Mouse (Mus musculus): ENCODE data around the gene Chchd6. TPM values are rescaled to one million over a fixed set of nuclear protein-coding genes. Genes with fewer than 3 reads are reported as not detected.
A peak's percentile ranks its signal among the peaks of the same experiment; 100 is the strongest.

Chchd6 gene
- polyA plus RNA-seq, 1 experiment from 2014 or later = 66.9 TPM

GRCm38 (mm10) chr6:89607999-89608398, 12.5 kb upstream of the Chchd6 start:
- Histone ChIP-seq H3K27ac (replicated peaks; ENCODE audit: low read depth, low read length) (no peak overlapping the region), H3K9me3 (ENCODE audit: control insufficient read depth, low read length) (no peaks in the 10 kb centered on the region), H3K36me3 (ENCODE audit: control insufficient read depth, insufficient read depth, low read length) (no peaks in the 10 kb centered on the region), H3K27me3 (ENCODE audit: control insufficient read depth, insufficient read depth, low read length) (no peaks in the 10 kb centered on the region), H3K4me1 (ENCODE audit: control insufficient read depth, insufficient read depth, low read length) (no peaks in the 10 kb centered on the region), H3K4me2 (ENCODE audit: low read depth, severe bottlenecking) (no peak overlapping the region), H3K4me3 (ENCODE audit: low read depth, low read length) (no peak overlapping the region), H3K9ac (ENCODE audit: low read length) (no peak overlapping the region)
- 51% methylated on average over 4 of the region's 4 CpGs for WGBS
- DNase-seq (ENCODE audit: low spot score) (no peak), ATAC-seq (ENCODE audit: insufficient number of reproducible peaks, low FRiP score, low TSS enrichment, low read depth) (no peak)

- H3K9ac ChIP-seq (ENCODE audit: low read length) = no peak overlapping the region
- DNase-seq (ENCODE audit: low spot score) (no peak), ATAC-seq (ENCODE audit: insufficient number of reproducible peaks, low FRiP score, low TSS enrichment, low read depth) (no peak)
- no peaks in the 10 kb centered on the region for H3K27me3 ChIP-seq (ENCODE audit: control insufficient read depth, insufficient read depth, low read length)
- 76% methylated on average over 3 of the region's 3 CpGs for WGBS
- no peak overlapping the region for H3K4me2 ChIP-seq (ENCODE audit: low read depth, severe bottlenecking)
- no peaks in the 10 kb centered on the region for H3K36me3 ChIP-seq (ENCODE audit: control insufficient read depth, insufficient read depth, low read length)
- no peaks in the 10 kb centered on the region for H3K9me3 ChIP-seq (ENCODE audit: control insufficient read depth, low read length)
- H3K27ac ChIP-seq (replicated peaks; ENCODE audit: low read depth, low read length) = no peak overlapping the region
- no peaks in the 10 kb centered on the region for H3K4me1 ChIP-seq (ENCODE audit: control insufficient read depth, insufficient read depth, low read length)
- H3K4me3 ChIP-seq (ENCODE audit: low read depth, low read length) = no peak overlapping the region
These were observed 10.6 kb upstream of the Chchd6 start for GRCm38 (mm10) chr6:89606096-89606495.

GRCm38 (mm10) chr6:89596510-89596909, 1.1 kb upstream of the Chchd6 start:
- no peaks in the 10 kb centered on the region for H3K27me3 ChIP-seq (ENCODE audit: control insufficient read depth, insufficient read depth, low read length)
- H3K4me2 ChIP-seq (ENCODE audit: low read depth, severe bottlenecking) = no peak overlapping the region
- no peak overlapping the region for H3K27ac ChIP-seq (replicated peaks; ENCODE audit: low read depth, low read length)
- no peak overlapping the region for H3K9ac ChIP-seq (ENCODE audit: low read length)
- no peak overlapping the region for H3K4me3 ChIP-seq (ENCODE audit: low read depth, low read length)
- no peaks in the 10 kb centered on the region for H3K36me3 ChIP-seq (ENCODE audit: control insufficient read depth, insufficient read depth, low read length)
- H3K9me3 ChIP-seq (ENCODE audit: control insufficient read depth, low read length) = no peaks in the 10 kb centered on the region
- no peak for ATAC-seq (ENCODE audit: insufficient number of reproducible peaks, low FRiP score, low TSS enrichment, low read depth)
- H3K4me1 ChIP-seq (ENCODE audit: control insufficient read depth, insufficient read depth, low read length) = 0 out of 2 replicates have a peak, but pooled peaks cover 3% of the 10 kb centered on the region
- 88% methylated on average over 1 of the region's 1 CpGs for WGBS
- DNase-seq (ENCODE audit: low spot score) = no peak

GRCm38 (mm10) chr6:89595777-89596146, 310 bp upstream of the Chchd6 start:
- H3K27ac ChIP-seq (replicated peaks; ENCODE audit: low read depth, low read length) = no peak overlapping the region
- H3K9ac ChIP-seq (ENCODE audit: low read length) = no peak overlapping the region
- 24% methylated on average over 5 of the region's 5 CpGs for WGBS
- no peak overlapping the region for H3K4me3 ChIP-seq (ENCODE audit: low read depth, low read length)
- H3K27me3 ChIP-seq (ENCODE audit: control insufficient read depth, insufficient read depth, low read length) = no peaks in the 10 kb centered on the region
- H3K36me3 ChIP-seq (ENCODE audit: control insufficient read depth, insufficient read depth, low read length) = no peaks in the 10 kb centered on the region
- 0 out of 2 replicates have a peak, but pooled peaks cover 3% of the 10 kb centered on the region for H3K4me1 ChIP-seq (ENCODE audit: control insufficient read depth, insufficient read depth, low read length)
- DNase-seq (ENCODE audit: low spot score) = no peak
- no peak overlapping the region for H3K4me2 ChIP-seq (ENCODE audit: low read depth, severe bottlenecking)
- 0 out of 2 replicates have a peak, but pooled peaks have one; percentile 18 for ATAC-seq (ENCODE audit: insufficient number of reproducible peaks, low FRiP score, low TSS enrichment, low read depth)
- H3K9me3 ChIP-seq (ENCODE audit: control insufficient read depth, low read length) = no peaks in the 10 kb centered on the region

- Histone ChIP-seq H3K4me3 (ENCODE audit: low read depth, low read length) (no peak overlapping the region), H3K27me3 (ENCODE audit: control insufficient read depth, insufficient read depth, low read length) (no peaks in the 10 kb centered on the region), H3K4me1 (ENCODE audit: control insufficient read depth, insufficient read depth, low read length) (0 out of 2 replicates have a peak, but pooled peaks cover 3% of the 10 kb centered on the region), H3K9me3 (ENCODE audit: control insufficient read depth, low read length) (no peaks in the 10 kb centered on the region), H3K9ac (ENCODE audit: low read length) (no peak overlapping the region), H3K4me2 (ENCODE audit: low read depth, severe bottlenecking) (no peak overlapping the region), H3K27ac (replicated peaks; ENCODE audit: low read depth, low read length) (no peak overlapping the region), H3K36me3 (ENCODE audit: control insufficient read depth, insufficient read depth, low read length) (no peaks in the 10 kb centered on the region)
- 93% methylated on average over 3 of the region's 3 CpGs for WGBS
- ATAC-seq (ENCODE audit: insufficient number of reproducible peaks, low FRiP score, low TSS enrichment, low read depth) (no peak), DNase-seq (ENCODE audit: low spot score) (no peak)
These were observed 3.4 kb downstream of the Chchd6 start for GRCm38 (mm10) chr6:89592016-89592415.

GRCm38 (mm10) chr6:89591531-89591930, 3.9 kb downstream of the Chchd6 start:
- H3K9ac ChIP-seq (ENCODE audit: low read length) = no peak overlapping the region
- 0 out of 2 replicates have a peak, but pooled peaks cover 3% of the 10 kb centered on the region for H3K4me1 ChIP-seq (ENCODE audit: control insufficient read depth, insufficient read depth, low read length)
- H3K9me3 ChIP-seq (ENCODE audit: control insufficient read depth, low read length) = no peaks in the 10 kb centered on the region
- WGBS = 83% methylated on average over 3 of the region's 3 CpGs
- no peaks in the 10 kb centered on the region for H3K36me3 ChIP-seq (ENCODE audit: control insufficient read depth, insufficient read depth, low read length)
- no peak overlapping the region for H3K4me2 ChIP-seq (ENCODE audit: low read depth, severe bottlenecking)
- H3K27me3 ChIP-seq (ENCODE audit: control insufficient read depth, insufficient read depth, low read length) = no peaks in the 10 kb centered on the region
- no peak overlapping the region for H3K27ac ChIP-seq (replicated peaks; ENCODE audit: low read depth, low read length)
- DNase-seq (ENCODE audit: low spot score) = no peak
- H3K4me3 ChIP-seq (ENCODE audit: low read depth, low read length) = no peak overlapping the region
- ATAC-seq (ENCODE audit: insufficient number of reproducible peaks, low FRiP score, low TSS enrichment, low read depth) = no peak

- Histone ChIP-seq H3K9me3 (ENCODE audit: control insufficient read depth, low read length) (no peaks in the 10 kb centered on the region), H3K9ac (ENCODE audit: low read length) (no peak overlapping the region), H3K4me2 (ENCODE audit: low read depth, severe bottlenecking) (no peak overlapping the region), H3K27me3 (ENCODE audit: control insufficient read depth, insufficient read depth, low read length) (no peaks in the 10 kb centered on the region), H3K27ac (replicated peaks; ENCODE audit: low read depth, low read length) (no peak overlapping the region), H3K4me1 (ENCODE audit: control insufficient read depth, insufficient read depth, low read length) (peaks cover 11% of the 10 kb centered on the region), H3K36me3 (ENCODE audit: control insufficient read depth, insufficient read depth, low read length) (no peaks in the 10 kb centered on the region), H3K4me3 (ENCODE audit: low read depth, low read length) (no peak overlapping the region)
- no peak for DNase-seq (ENCODE audit: low spot score)
- no peak for ATAC-seq (ENCODE audit: insufficient number of reproducible peaks, low FRiP score, low TSS enrichment, low read depth)
These were observed 9.8 kb downstream of the Chchd6 start for GRCm38 (mm10) chr6:89585696-89586095.

GRCm38 (mm10) chr6:89584634-89585409, 10.6 kb downstream of the Chchd6 start:
- 11% methylated on average over 5 of the region's 5 CpGs for WGBS
- peaks cover 11% of the 10 kb centered on the region for H3K4me1 ChIP-seq (ENCODE audit: control insufficient read depth, insufficient read depth, low read length)
- no peaks in the 10 kb centered on the region for H3K36me3 ChIP-seq (ENCODE audit: control insufficient read depth, insufficient read depth, low read length)
- no peak overlapping the region for H3K9ac ChIP-seq (ENCODE audit: low read length)
- ATAC-seq (ENCODE audit: insufficient number of reproducible peaks, low FRiP score, low TSS enrichment, low read depth) (peak; percentile 79), DNase-seq (ENCODE audit: low spot score) (peak; percentile 57)
- no peak overlapping the region for H3K4me3 ChIP-seq (ENCODE audit: low read depth, low read length)
- H3K27me3 ChIP-seq (ENCODE audit: control insufficient read depth, insufficient read depth, low read length) = no peaks in the 10 kb centered on the region
- no peak overlapping the region for H3K27ac ChIP-seq (replicated peaks; ENCODE audit: low read depth, low read length)
- H3K4me2 ChIP-seq (ENCODE audit: low read depth, severe bottlenecking) = no peak overlapping the region
- H3K9me3 ChIP-seq (ENCODE audit: control insufficient read depth, low read length) = no peaks in the 10 kb centered on the region

GRCm38 (mm10) chr6:89583170-89583569, 12.3 kb downstream of the Chchd6 start:
- no peak overlapping the region for H3K9ac ChIP-seq (ENCODE audit: low read length)
- DNase-seq (ENCODE audit: low spot score) = no peak
- no peaks in the 10 kb centered on the region for H3K36me3 ChIP-seq (ENCODE audit: control insufficient read depth, insufficient read depth, low read length)
- no peaks in the 10 kb centered on the region for H3K27me3 ChIP-seq (ENCODE audit: control insufficient read depth, insufficient read depth, low read length)
- H3K9me3 ChIP-seq (ENCODE audit: control insufficient read depth, low read length) = no peaks in the 10 kb centered on the region
- peaks cover 11% of the 10 kb centered on the region for H3K4me1 ChIP-seq (ENCODE audit: control insufficient read depth, insufficient read depth, low read length)
- no peak overlapping the region for H3K4me3 ChIP-seq (ENCODE audit: low read depth, low read length)
- no peak overlapping the region for H3K27ac ChIP-seq (replicated peaks; ENCODE audit: low read depth, low read length)
- no peak for ATAC-seq (ENCODE audit: insufficient number of reproducible peaks, low FRiP score, low TSS enrichment, low read depth)
- no peak overlapping the region for H3K4me2 ChIP-seq (ENCODE audit: low read depth, severe bottlenecking)
- WGBS = 90% methylated on average over 3 of the region's 3 CpGs
